Mouse (Mus musculus): ENCODE measurements around the gene Togaram1. TPM values are rescaled to one million over a fixed set of nuclear protein-coding genes. Genes with fewer than 3 reads are reported as not detected.

Togaram1 gene
- polyA plus RNA-seq, 1 experiment from 2014 or later, result 16.4 TPM

Other genes with a start within 250 kb of the Togaram1 start
- gene Gm527, start 47.9 kb upstream of the Togaram1 start, polyA plus RNA-seq (2015; fragmentation: Nextera tagmentation; extraction: Ambion mirVana), result 2.0 and 2.3 TPM in 2 replicates
- gene Klhl28, start 270 bp upstream of the Togaram1 start, polyA plus RNA-seq (2015; fragmentation: Nextera tagmentation; extraction: Ambion mirVana), result 9.9 and 12.0 TPM in 2 replicates
- gene Prpf39, start 70.5 kb downstream of the Togaram1 start, polyA plus RNA-seq (2015; fragmentation: Nextera tagmentation; extraction: Ambion mirVana), result 28.6 and 32.7 TPM in 2 replicates
- 466 and 516 TPM in 2 replicates for gene Fkbp3, start 108.2 kb downstream of the Togaram1 start, polyA plus RNA-seq (2015; fragmentation: Nextera tagmentation; extraction: Ambion mirVana)
- 5.0 TPM in 2 replicates for gene Fancm, start 109.8 kb downstream of the Togaram1 start, polyA plus RNA-seq (2015; fragmentation: Nextera tagmentation; extraction: Ambion mirVana)
- 32.3 and 36.2 TPM in 2 replicates for gene Mis18bp1, start 206.8 kb downstream of the Togaram1 start, polyA plus RNA-seq (2015; fragmentation: Nextera tagmentation; extraction: Ambion mirVana)

All from heart, embryonic 16.5 days (tissue).